Mouse (Mus musculus): Measurements from ENCODE around the gene Polr2e.

The Polr2e gene

DNA sequence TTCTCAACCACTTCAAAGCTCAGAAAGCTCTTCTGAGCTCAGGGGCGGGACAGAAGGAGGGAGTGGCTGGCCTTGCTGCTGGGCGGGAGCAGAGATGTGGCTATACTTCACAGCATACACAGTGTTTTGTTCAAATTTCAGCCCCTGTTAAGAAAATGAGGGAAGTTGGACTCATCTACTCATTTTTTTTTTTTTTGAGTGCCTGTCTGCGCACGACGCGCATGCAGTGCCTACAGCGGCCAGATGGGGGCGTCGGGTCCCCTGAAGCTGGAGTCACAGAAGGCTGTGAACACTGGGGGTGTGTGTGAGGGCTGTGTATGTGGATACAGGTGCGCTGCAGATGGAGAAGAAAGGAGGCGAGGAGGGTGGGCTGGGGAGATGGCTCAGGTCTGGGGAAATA is 52.6 kb downstream of the Polr2e start:
- DNase-seq: peak; percentile 93 to 98

- peak; percentile 49 to 64 for DNase-seq
Observed at GRCm38 (mm10) chr10:79986232-79986878, 53.2 kb downstream of the Polr2e start.

Data from cerebellum, postnatal 14 days (tissue).